Mouse (Mus musculus) right cerebral cortex, postnatal 14 days (tissue): Measurements from ENCODE around the gene Kcng1.

Experiments
- DNase-seq: peaks from one replicate; pipeline ENCODE4 v3.0.0; 2022

Gene Kcng1

DNA sequence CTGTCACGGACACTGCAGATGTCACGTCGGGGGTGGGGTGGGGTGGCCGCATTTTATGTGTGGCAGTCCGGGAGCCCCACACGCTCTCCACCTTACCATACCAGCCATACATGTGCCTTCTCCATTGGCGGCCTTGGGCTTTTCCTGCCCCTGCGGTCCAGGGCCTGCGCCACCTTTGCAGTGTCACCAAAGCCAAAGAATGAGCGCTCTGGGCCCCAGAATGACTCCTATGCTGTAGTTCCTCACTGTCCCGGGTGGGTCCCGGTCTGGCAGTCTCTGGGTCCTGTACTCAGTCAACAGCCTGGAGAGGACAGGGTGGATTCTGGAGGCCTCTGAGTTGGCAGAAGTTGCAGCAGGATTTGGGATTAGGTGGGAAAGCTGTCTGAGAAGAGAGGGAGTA, at the start of gene Kcng1:
Gene Kcng1 (minus strand): TSS at position 155 of the 400 bp plus-strand sequence.
- DNase-seq, result no peak

DNA sequence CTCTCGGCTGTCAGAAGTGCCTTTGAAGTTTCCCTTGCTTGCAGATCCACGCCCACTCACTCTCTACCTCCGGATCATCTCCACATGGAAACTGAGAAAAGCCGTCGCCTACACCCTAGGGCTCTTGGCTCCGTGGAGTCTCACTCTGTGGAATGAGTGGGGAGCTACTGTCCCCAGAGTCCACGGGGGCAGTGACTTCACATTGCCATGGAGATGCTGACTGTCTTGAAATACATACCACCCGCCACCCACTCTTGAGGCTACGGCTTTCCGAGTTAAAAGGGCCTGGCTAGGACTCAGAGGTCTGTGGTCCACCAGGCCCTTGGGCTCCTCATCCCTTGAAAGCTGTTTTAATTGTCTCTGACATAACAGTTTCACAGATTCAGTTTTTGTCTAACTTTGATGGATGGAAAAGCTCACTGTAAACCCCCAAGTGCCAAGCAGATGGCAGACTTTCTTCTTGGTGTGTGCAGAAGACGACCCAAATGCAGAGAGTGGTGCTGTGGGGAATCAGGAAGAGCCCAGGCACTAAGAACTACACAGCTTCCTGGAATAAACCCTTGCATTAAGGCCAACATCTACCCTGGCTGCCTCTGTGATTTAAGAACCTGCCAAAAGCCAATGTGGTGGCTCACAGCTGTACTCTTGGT, 49.0 kb upstream of the Kcng1 start:
- DNase-seq, result peak; percentile 40

DNA sequence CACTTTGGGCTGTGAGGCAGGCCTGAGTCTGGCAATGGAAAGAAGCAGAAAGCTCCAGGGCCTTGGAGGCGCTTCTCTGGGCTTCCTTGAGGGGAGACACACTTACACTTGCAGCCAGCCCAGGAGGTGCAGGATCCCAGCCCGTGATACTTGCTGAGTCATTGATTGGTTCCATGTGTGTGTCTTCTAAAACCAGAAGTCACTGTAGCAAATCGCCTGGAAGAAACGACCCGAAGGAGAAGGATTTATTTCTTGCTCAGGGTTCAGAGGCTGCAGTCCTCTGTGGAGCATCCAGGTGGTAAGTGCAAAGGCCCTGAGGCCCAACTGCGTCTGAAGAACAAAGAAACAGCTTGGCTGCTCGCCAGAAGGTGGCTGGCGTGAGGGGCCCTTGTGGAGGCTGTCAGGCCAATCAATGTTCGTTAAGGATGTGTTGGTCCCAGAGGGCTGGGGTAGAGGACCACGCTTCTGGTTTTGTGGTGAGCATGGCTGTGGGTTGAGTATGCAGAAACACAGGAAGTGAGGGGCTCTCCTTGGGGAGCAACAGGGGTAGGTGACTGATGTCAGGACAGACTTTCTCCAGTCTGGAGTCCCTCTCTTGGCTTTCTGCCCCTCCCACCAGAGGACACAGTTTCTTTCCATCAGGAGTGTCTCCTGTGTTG, 40.3 kb upstream of the Kcng1 start:
- DNase-seq, result no peak

DNA sequence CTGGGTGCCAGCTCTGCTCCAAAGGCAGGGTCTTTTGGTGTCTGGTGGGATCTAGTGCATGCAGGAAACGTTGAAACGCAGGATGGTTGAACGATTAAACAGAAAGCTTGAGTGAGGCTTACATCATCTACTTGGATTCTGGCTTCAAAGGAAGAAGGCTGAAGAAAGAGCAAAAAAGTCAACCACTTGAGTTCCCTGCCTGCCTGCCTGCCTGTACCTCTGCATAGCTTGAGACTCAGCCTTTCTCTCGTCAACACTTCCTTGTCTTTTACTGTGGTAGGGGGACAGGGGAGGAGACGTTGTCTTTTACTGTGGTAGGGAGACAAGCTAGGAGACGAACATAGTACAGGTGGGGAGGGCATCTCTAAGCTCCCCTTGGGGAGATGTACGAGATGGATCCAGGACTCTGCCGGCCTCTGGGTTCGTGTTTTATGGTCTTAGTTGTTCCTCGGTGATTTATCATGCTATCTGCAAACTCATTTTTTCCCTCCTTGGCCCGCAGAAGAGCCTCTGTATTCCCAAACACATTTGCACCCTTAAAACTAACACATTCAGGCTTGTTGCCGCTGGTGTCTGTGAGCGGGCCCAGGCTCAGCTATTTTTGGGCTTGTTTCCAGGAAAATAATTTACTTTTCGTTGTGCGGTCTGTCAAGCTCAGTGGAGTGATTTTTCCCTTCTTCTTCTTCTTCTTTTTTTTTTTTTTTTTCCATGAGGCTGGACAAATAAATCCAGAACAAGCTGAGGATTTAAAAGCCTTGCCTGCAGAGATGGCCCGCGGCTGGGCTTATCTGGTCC, 39.0 kb upstream of the Kcng1 start:
- DNase-seq, result no peak

DNA sequence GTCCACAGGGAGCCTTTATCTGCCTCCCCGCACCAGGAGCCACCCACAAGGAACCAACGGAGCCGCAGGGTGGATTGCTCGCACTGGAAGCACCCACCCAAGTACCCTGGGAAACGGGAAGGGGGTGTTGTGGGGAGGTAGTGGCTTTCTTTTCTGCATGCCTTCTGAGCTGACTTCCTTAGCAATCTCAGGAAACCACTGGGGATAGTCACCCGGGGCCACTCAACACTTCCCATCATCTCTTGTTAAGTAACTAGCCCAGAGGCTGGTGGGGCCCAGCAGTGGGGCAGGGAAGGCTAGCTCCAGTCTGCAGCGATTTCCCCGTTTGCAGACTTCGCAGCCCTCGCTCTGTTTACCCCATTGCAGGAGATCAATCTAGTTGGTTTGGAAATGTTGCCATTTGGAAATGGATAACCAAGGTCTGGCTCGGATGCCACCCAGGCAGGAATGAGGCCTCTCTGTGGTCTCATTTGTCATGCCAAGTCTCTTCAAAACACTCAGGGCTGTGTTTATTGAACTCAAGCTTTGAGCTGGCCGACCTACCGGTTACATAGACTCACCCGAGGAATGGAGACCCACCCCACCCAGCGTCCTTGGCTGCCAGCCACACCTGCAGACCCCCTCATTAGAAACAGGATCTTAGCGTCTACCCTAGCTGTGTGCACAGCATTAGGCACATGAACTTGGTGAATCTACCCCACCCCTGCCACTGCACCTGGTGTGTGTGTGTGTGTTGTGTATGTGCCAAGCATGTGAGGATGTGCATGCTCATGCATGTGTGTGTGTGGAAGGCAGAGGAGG, 33.3 kb upstream of the Kcng1 start:
- DNase-seq, result no peak

DNA sequence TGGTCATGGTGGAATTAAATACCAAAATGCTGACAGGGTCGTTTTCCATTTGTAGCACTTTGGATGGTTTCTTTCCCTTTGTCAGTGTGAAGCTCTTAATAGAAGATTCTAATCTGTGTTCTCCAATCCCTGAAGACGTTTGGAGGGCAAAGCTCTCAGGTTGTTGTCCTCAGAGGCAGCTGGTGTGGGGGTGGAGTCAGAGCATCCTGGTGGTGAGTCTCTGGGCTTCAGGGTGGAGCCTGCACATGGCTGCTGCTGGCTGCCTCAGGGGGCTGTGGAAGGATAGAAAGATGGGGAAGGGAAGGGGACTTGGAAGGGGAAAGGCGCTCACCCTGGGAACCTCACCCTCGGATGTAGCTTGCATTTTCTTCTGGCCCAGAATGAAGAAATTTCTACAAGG, 31.0 kb upstream of the Kcng1 start:
- DNase-seq, result no peak

DNA sequence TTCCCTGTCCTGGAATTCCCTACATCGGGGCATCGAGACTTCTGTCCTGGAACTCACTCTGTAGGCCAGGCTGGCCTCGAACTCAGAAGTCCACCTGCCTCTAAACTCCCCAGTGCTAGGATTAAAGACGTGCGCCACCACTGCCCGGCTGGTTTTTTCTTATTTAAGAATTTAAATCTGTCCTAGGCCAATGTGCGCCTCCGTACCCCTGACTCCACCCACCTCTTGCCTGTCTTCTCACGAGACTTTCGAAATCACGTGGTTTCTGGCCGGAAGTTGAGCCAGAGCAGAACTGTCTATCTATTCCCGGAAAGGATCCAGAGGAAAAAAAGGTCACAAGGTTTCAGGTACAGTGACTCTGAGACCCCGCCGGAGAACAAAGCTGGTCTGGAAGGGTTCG, 29.5 kb upstream of the Kcng1 start:
- no peak for DNase-seq

DNA sequence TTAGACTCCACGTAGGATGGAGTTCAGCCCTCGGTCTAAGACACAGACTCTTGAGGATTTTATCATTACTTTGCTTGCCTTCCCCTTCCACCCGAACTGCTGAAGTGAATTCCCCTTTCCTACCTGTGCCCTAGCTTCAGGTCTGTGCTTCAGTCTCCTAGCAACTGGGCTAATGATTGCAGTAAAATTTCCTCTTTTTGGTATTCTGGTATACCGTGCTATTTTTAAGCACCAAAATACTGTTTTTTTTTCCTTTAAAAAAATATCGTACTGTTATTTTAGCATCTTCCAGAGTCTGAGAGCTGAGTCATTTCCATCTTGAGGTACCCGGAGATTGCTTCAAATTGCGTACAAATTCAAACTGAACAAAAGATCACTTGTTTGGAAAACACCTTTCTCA, 27.4 kb upstream of the Kcng1 start:
- no peak for DNase-seq

DNA sequence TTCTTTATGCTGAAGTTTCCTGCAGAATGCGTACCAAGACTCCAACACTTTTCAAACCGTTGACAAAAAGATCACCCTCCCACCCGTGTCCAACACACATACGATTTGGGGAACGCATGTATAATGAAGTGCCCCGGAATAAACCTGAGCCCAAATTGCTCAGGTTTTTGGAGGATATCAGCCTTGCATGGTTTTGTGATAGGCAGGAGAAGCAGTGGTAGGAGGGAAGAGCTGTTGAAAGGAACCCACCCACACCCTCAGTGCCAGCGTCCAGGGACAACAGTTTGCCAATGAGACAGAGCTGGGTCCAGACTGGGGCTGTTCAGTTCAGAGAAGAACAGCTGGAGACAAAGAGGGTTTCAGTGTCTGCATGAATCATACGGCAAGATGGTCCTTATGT, 18.1 kb upstream of the Kcng1 start:
- DNase-seq, result no peak

DNA sequence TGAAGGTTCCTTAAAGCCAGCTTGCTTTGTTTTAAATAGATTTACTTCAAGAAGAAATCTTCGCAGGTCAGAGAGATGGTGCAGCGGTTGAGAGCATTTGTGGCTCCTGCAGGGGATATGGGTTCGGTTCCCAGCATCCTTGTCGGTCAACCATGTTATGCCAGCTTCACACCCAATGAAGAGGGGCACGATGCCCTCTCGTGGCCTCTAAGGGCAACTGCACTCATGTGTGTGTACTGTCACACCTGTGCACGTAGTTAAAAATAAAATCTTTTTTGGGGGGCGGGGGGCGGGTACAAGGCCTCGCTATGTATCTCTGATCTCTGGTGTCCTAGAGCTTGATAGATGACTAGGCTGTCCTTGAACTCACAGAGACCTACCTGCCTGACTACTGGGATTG, 15.0 kb upstream of the Kcng1 start:
- no peak for DNase-seq

DNA sequence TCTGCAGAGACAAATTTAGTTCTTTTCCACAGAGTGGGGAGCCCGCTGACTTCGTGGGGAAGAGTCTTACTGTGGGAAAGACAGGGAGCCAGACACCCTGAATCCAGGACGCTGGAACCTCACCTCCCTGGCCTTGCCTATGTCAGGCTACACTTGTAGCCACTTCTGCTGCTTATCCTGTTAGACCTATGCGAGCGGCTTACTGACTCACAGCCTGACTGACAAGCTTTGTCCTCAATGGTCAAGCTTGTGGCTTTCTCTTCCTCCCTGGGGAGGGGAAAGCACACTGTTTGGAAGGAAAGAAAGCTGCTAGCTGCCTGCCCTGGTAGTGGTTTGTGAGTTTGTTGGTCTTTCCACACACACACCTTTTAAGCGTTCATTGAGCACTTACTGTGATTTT, 11.0 kb upstream of the Kcng1 start:
- no peak for DNase-seq

DNA sequence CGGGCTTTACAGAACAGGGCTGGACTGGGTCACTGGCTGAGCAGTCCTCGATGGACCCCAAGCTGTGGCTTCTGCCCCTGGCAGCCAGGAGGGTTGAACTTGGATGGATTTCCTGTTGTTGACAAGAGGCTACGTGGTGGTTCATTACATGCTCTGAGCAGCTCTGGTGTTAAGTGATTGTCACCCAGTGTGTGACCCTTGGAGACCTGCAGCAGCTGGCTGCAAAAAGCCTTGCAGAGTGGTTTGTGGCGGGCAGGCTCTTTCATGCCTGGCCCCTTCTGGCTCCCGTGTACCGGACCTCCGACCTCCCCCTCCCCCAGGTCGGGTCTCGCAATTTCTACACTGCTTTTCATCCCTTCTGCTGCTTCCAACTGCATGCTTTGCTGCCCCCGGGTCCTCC, 10.5 kb upstream of the Kcng1 start:
- DNase-seq, result no peak

DNA sequence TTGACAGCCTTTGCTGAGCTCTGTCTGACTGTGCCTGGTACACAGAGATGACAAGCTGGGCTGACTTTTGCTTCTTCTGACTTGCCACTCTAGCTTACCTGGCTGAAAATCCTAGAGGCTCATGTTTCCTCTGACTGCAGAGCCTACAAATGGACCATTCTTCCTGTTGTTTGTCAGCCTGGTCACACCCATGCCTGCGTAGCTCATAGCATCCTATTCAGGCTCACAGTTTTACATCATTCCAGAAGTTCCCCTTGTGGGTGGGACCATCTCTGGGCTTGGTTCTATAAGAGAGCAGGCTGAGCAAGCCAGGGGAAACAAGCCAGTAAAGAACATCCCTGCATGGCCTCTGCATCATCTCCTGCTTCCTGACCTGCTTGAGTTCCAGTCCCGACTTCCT, 8.3 kb upstream of the Kcng1 start:
- DNase-seq, result no peak

DNA sequence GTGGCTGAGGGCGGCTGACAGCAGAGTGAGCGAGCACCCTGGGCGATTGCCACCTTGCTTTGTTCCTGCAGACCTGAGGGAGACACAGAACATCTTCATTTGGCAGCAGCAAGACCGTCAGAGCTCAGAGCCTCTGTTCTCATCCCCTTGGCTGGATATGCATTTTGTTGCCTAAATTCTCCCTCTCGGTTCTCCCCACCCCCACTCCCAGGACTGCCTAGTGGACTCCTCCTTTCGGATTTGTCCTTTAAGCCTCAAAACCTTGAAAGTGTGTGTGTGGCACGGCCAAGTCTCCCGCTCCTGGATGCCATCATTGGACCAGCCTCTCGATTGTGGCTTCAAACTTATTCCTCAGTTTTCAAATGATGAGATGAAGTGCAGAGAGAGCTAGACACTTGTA, 7.5 kb upstream of the Kcng1 start:
- no peak for DNase-seq

DNA sequence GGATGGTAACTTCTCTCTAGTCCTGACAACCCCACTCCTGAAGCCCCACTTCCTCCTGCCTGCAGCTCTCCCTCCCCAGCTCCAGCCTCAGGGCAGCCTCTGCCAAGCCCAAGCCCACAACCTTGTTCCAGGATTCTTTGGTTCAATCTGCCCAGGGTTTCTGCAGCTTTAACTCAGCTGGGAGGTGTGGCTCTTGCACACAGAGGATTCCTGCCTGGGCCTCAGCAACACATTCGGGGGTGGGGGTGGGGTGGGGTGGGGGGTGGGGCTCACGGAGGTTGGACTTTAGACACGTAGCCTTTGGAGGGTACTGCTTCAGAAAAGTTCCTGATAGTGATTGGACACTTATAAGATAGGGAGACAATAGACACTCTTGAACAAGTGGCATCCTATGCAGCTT, 5.5 kb upstream of the Kcng1 start:
- DNase-seq, result no peak

DNA sequence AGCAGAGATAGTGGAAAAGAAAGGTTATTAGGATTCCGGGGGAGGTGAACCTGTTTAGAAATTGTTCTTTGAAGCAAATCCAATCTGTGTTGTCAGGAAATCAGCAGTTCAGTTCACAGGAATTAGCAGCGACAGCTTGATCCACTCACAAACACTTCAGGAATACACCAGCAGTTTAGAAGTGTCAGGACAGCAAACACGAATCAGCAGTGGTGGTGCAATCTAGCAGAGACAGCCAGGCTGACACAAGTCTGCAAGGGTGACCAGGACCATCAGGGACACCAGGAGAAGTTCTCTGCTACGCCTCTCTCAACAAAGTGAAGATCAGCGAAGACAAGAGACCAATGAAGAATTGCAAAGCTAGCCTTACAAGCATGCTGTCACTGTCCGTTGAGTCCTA, 3.6 kb upstream of the Kcng1 start:
- no peak for DNase-seq

DNA sequence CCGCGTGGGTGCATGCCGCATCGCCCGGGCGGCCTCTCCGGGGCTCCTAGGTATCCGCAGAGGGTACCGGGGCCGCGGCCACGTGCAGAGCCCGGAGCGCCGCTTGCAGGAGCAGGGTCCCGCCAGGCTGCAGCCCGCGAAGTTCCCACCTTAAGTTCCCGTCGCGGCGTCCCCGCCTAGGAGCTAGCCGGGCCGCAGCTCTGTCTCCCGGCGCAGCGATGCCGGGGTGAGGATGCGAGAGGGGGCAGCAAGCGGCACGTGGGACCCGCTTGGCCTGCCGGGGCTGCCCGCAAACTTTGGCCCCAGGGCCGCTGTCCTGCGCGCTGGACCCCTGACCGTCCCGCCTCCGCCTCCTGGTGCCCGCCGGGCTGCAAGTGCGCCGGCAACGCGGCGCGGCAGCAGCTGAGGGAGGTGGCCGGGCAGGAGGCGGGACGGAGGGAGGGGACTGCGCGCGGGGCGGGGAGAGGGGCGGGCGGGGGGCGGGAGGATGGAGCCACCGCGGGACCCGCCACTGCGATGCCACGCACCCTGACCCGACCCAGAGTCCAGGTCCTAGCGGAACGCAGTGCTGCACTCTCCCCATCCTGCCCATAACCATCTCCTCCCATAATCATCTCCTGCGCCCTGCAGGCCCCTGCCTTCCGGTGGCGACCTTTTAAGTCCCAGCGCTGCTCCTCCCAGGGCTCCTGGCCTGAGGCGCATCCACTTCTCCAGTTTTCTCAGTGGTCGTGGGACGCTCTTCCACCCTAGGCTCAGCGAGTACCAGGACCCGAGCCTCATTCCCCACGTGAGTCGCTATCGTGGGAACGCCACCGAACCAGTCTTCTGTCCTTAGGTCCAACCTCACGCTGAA, 581 bp downstream of the Kcng1 start:
- peak; percentile 42 for DNase-seq

DNA sequence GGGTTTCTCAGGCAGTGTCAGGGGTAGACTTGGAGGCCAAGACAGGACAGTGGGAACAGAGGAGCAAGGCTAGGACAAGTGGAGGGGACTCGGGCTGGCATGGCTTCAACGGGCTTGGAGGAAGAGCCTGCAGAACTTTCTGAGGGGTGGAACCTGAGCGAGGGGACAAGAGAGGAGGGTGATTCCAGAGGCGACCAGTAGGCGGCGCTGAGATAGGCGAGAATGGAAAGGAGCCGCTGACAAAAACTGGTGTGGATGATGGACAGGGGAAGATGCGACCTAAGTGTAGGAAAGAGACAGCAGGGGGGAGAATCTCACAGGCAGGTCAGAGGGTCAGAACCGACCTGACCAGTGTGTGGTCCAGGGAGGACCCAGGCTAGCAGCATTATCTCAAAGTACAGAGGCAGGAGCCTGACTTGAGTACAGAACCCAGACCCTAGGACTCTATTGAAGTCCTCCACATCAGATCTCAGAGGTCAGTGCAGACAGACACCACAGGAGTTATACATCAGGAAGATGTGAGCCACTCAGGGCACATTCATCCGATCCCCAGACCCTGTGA, 7.1 kb downstream of the Kcng1 start:
- DNase-seq, result peak; percentile 84

DNA sequence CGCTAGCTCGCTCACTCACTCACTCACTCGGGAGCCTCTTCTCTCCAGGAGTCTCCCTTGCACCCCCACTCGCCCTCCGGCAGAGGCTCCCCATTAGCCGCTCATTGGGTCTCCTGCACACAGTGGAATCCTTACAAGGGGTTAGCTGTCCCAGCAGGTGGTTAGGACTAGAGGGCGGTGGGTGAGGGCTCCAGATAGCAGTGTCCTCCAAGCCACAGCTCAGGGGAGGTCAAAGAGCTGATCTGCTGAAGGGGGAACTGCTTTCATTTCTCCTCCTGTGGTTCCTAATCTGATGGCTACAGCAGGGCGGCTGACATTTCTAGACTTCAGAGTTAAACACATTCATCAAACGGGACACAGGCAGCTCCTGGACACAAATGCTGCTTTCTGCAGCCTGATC, 8.1 kb downstream of the Kcng1 start:
- DNase-seq, result no peak

DNA sequence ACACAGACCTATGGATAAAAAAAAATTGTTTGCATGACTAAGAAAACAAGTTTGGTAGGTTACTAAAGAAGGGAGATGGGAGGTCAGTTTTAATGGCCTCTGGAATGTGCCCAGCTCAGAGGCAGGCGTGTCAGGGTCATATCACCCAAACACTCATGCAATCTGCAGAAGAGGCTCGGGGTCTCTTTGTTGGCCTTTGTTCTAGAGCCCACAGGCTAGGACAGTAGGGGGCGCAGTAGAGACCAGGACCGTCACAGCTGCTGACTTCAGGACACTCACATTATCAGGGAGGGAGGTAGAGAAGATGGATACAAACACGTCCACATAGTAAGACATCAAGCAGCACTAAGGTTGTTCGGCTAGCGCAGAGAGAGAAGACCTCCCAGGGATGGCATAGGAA, 13.5 kb downstream of the Kcng1 start:
- no peak for DNase-seq

DNA sequence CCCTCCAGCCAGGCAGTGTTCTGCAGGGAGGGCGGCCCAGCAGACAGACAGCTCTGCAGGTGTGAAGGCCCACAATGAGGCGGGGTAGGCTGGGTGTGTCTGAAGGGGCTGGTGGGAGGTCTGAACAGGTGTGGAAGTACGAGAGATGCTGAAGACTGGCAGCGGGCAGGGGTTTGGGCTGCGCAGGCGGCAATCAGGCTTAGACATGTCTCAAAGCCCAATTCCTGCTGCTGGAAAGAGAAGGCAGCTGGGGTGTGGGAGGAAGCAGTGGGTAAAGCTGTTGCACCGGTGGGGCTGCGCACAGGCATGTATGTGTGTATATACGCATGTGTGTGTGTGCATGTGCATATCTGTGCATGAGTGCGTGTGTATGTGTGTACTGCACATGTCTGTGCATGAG, 20.6 kb downstream of the Kcng1 start:
- DNase-seq, result peak; percentile 64

DNA sequence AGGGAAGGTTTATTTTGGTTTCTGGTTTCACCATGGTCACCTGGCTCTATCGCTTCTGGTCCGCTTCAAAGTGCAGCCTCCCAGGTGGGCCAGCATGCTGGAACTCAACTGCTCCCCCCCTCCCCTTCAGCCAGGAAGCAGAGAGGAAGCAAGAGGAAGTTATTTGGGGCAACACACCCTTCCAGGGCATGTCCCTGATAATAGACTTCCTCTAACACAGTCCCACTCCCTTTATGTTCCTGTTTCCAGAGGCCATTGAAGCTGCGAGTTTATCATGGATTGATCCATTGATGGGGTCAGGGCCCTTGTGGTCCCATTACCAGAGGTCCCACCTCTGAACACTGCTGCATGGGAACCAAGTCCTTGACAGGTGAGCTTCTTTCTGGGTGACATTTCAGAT, 21.4 kb downstream of the Kcng1 start:
- DNase-seq, result no peak
